Mouse (Mus musculus) forebrain, embryonic 15.5 days (tissue): ENCODE measurements around the gene Gm29094. TPM values are rescaled to one million over a fixed set of nuclear protein-coding genes. Genes with fewer than 3 reads are reported as not detected.
"Not testable (repeated sequence)": the region's sequence is repeated elsewhere in the genome, so short reads cannot be mapped to it uniquely, and the experiment has no call there.

Experiments used
- ATAC-seq: fragments of 200-750 bp; cut with Nextera tagmentation; replicated peaks from 2 replicates; pipeline ENCODE4 v1.8.0; 2017; ENCODE audit warnings: mild to moderate bottlenecking, moderate TSS enrichment, moderate library complexity
- H3K27ac ChIP-seq: fragments of 300-500 bp; sonication (generic); replicated peaks from 2 replicates; pipeline ENCODE4 v1.5.1; 2015; ENCODE audit warnings: mild to moderate bottlenecking, inconsistent platforms
- H3K27me3 ChIP-seq: fragments of 300-500 bp; sonication (generic); 2 replicates; pipeline ENCODE4 v1.6.1; 2015; ENCODE audit warnings: inconsistent platforms
- H3K36me3 ChIP-seq: fragments of 300-500 bp; sonication (generic); 2 replicates; pipeline ENCODE4 v1.6.1; 2015; ENCODE audit warnings: mild to moderate bottlenecking, inconsistent platforms
- H3K4me1 ChIP-seq: fragments of 300-500 bp; sonication (generic); 2 replicates; pipeline ENCODE4 v1.6.1; 2015; ENCODE audit warnings: inconsistent platforms
- H3K4me2 ChIP-seq: fragments of 300-500 bp; sonication (generic); replicated peaks from 2 replicates; pipeline ENCODE4 v1.6.1; 2015; ENCODE audit warnings: mild to moderate bottlenecking, inconsistent platforms
- H3K4me3 ChIP-seq: fragments of 300-500 bp; sonication (generic); 2 replicates; pipeline ENCODE4 v1.5.1; 2015; ENCODE audit warnings: mild to moderate bottlenecking, inconsistent platforms
- H3K9ac ChIP-seq: fragments of 300-500 bp; sonication (generic); replicated peaks from 2 replicates; pipeline ENCODE4 v1.6.1; 2015; ENCODE audit warnings: mild to moderate bottlenecking, inconsistent platforms
- H3K9me3 ChIP-seq: fragments of 300-500 bp; sonication (generic); 2 replicates; pipeline ENCODE4 v1.6.1; 2016; ENCODE audit warnings: inconsistent platforms
- WGBS: fragments of 180-500 bp; shearing (Covaris S2); methylation state at CpG from one replicate; pipeline ENCODE4 v1.1.7; 2015; ENCODE audit warnings: mixed read lengths; 5-methylcytosine and 5-hydroxymethylcytosine counted together
- polyA plus RNA-seq: library from polyadenylated mRNA; unstranded; fragments of >200 nt; fragmentation: Nextera tagmentation; extraction: Ambion mirVana; gene quantifications from 2 replicates; pipeline ENCODE4 v1.2.1, GENCODE M21; 2015

Gene Gm29094
- polyA plus RNA-seq: 0.36 and 0.65 TPM in 2 replicates

- H3K36me3 ChIP-seq, H3K27ac ChIP-seq, H3K9me3 ChIP-seq, H3K9ac ChIP-seq, H3K4me1 ChIP-seq, H3K4me2 ChIP-seq, ATAC-seq, H3K4me3 ChIP-seq, H3K27me3 ChIP-seq: not testable (repeated sequence)
- 92% methylated on average over 5 of the region's 5 CpGs for whole genome bisulfite sequencing
These were observed at the start of gene Gm29094, which contains the start of gene Bcl2a1b for GRCm38 (mm10) chr9:89198969-89199416. Gm29094 (plus strand) TSS chr9:89199379. Bcl2a1b (plus strand) TSS chr9:89199209.

- not testable (repeated sequence) for H3K27ac ChIP-seq, H3K9me3 ChIP-seq, H3K4me1 ChIP-seq, ATAC-seq, H3K27me3 ChIP-seq, H3K4me3 ChIP-seq, H3K36me3 ChIP-seq, H3K9ac ChIP-seq, H3K4me2 ChIP-seq
These were observed 26.6 kb upstream of the Gm29094 start for GRCm38 (mm10) chr9:89172539-89172938.

GRCm38 (mm10) chr9:89178833-89179232 lies 20.3 kb upstream of the Gm29094 start:
- not testable (repeated sequence) for H3K27me3 ChIP-seq, H3K36me3 ChIP-seq, H3K4me1 ChIP-seq, H3K4me2 ChIP-seq, H3K27ac ChIP-seq, H3K9me3 ChIP-seq, H3K9ac ChIP-seq, H3K4me3 ChIP-seq, ATAC-seq
- 43% methylated on average over 2 of the region's 3 CpGs for WGBS

- ATAC-seq, H3K36me3 ChIP-seq, H3K27me3 ChIP-seq, H3K27ac ChIP-seq, H3K9me3 ChIP-seq, H3K4me2 ChIP-seq, H3K4me1 ChIP-seq, H3K9ac ChIP-seq, H3K4me3 ChIP-seq: not testable (repeated sequence)
- 78% methylated on average over 4 of the region's 4 CpGs for WGBS
These were observed 19.7 kb upstream of the Gm29094 start for GRCm38 (mm10) chr9:89179469-89179868.

GRCm38 (mm10) chr9:89187006-89187405 lies 12.2 kb upstream of the Gm29094 start:
- H3K9ac ChIP-seq, H3K27ac ChIP-seq, H3K36me3 ChIP-seq, H3K4me1 ChIP-seq, H3K9me3 ChIP-seq, ATAC-seq, H3K4me2 ChIP-seq, H3K4me3 ChIP-seq, H3K27me3 ChIP-seq: not testable (repeated sequence)
- WGBS: 80% methylated on average over 15 of the region's 15 CpGs

GRCm38 (mm10) chr9:89195483-89195882 lies 3.7 kb upstream of the Gm29094 start:
- not testable (repeated sequence) for H3K27me3 ChIP-seq, H3K4me2 ChIP-seq, H3K27ac ChIP-seq, ATAC-seq, H3K4me1 ChIP-seq, H3K4me3 ChIP-seq, H3K36me3 ChIP-seq, H3K9ac ChIP-seq, H3K9me3 ChIP-seq

- H3K36me3 ChIP-seq, H3K27ac ChIP-seq, H3K9ac ChIP-seq, H3K4me1 ChIP-seq, H3K4me2 ChIP-seq, H3K27me3 ChIP-seq, H3K4me3 ChIP-seq, H3K9me3 ChIP-seq, ATAC-seq: not testable (repeated sequence)
- 75% methylated on average over 1 of the region's 1 CpGs for WGBS
These were observed 1.7 kb upstream of the Gm29094 start for GRCm38 (mm10) chr9:89197509-89197908.

GRCm38 (mm10) chr9:89198349-89198748 lies 830 bp upstream of the Gm29094 start:
- H3K4me2 ChIP-seq, H3K27me3 ChIP-seq, H3K9ac ChIP-seq, H3K4me1 ChIP-seq, H3K27ac ChIP-seq, H3K36me3 ChIP-seq, H3K4me3 ChIP-seq, ATAC-seq, H3K9me3 ChIP-seq: not testable (repeated sequence)
- 91% methylated on average over 3 of the region's 3 CpGs for WGBS

- not testable (repeated sequence) for H3K4me1 ChIP-seq, H3K4me3 ChIP-seq, H3K9ac ChIP-seq, H3K27ac ChIP-seq, H3K36me3 ChIP-seq, ATAC-seq, H3K27me3 ChIP-seq, H3K4me2 ChIP-seq, H3K9me3 ChIP-seq
These were observed 3.1 kb downstream of the Gm29094 start for GRCm38 (mm10) chr9:89202256-89202655.

- H3K4me3 ChIP-seq, ATAC-seq, H3K36me3 ChIP-seq, H3K9ac ChIP-seq, H3K9me3 ChIP-seq, H3K27ac ChIP-seq, H3K4me1 ChIP-seq, H3K4me2 ChIP-seq, H3K27me3 ChIP-seq: not testable (repeated sequence)
- 79% methylated on average over 1 of the region's 1 CpGs for WGBS
These were observed 9.8 kb downstream of the Gm29094 start for GRCm38 (mm10) chr9:89208939-89209338.

- Histone ChIP-seq H3K9ac (peak within 1 kb of the TSS; percentile 35; the same call in 1 of the 2 replicates), H3K4me3 (peak within 1 kb of the TSS; percentile 33), H3K4me2 (peak within 1 kb of the TSS; percentile 43), H3K27ac (peak within 1 kb of the TSS; percentile 82)
- ATAC-seq: peak; percentile 78
- 26% methylated on average over 9 of the region's 12 CpGs for WGBS
- H3K4me1 ChIP-seq, H3K36me3 ChIP-seq, H3K9me3 ChIP-seq, H3K27me3 ChIP-seq: not testable (repeated sequence)
These were observed 11.3 kb downstream of the Gm29094 start, which contains the start of gene Mthfs for GRCm38 (mm10) chr9:89210353-89211064. Mthfs (plus strand) TSS chr9:89210676.

- H3K4me1 ChIP-seq, H3K27me3 ChIP-seq, H3K9me3 ChIP-seq, H3K9ac ChIP-seq, H3K36me3 ChIP-seq: not testable (repeated sequence)
- Histone ChIP-seq H3K4me3 (peak overlapping the region; percentile 32), H3K27ac (peak overlapping the region; percentile 72), H3K4me2 (peak overlapping the region; percentile 34)
- WGBS: 5% methylated on average over 16 of the region's 44 CpGs
- peak; percentile 96 for ATAC-seq
These were observed 12.1 kb downstream of the Gm29094 start for GRCm38 (mm10) chr9:89211065-89211858.
